Mouse (Mus musculus): ENCODE data around the gene Nuak2. TPM values are rescaled to one million over a fixed set of nuclear protein-coding genes. Genes with fewer than 3 reads are reported as not detected.
A peak's percentile ranks its signal among the peaks of the same experiment; 100 is the strongest.

The Nuak2 gene
- polyA plus RNA-seq, 1 experiment from 2014 or later = 11.9 TPM

GRCm38 (mm10) chr1:132296051-132296450 lies 19.9 kb upstream of the Nuak2 start:
- Histone ChIP-seq H3K9me3 (ENCODE audit: low read length) (no peaks in the 10 kb centered on the region), H3K9ac (replicated peaks; ENCODE audit: low read depth) (no peak overlapping the region), H3K27me3 (replicated peaks; ENCODE audit: insufficient read depth, low read length) (0 out of 2 replicates have a peak, but pooled peaks cover 3% of the 10 kb centered on the region), H3K4me2 (replicated peaks; ENCODE audit: low read depth, low read length) (no peak overlapping the region), H3K4me1 (ENCODE audit: insufficient read depth, low read depth, low read length) (peaks cover 25% of the 10 kb centered on the region; the same call in 1 of the 2 replicates), H3K36me3 (ENCODE audit: insufficient read depth, low read length) (no peaks in the 10 kb centered on the region), H3K4me3 (ENCODE audit: low read depth, low read length) (no peak overlapping the region), H3K27ac (ENCODE audit: low read length) (peak overlapping the region; percentile 43; the same call in 1 of the 2 replicates)
- no peak for TF ChIP-seq EP300 (IDR thresholded peaks at IDR 0.05)
- WGBS = 53% methylated on average over 3 of the region's 3 CpGs
- ATAC-seq = peak; percentile 5; the same call in 1 of the 2 replicates
- peak; percentile 70 for DNase-seq (ENCODE audit: low spot score)

- ATAC-seq = peak; percentile 56
- Histone ChIP-seq H3K4me1 (ENCODE audit: insufficient read depth, low read depth, low read length) (peaks cover 10% of the 10 kb centered on the region; the same call in 1 of the 2 replicates), H3K27ac (ENCODE audit: low read length) (peak within 1 kb of the TSS; percentile 70), H3K9ac (replicated peaks; ENCODE audit: low read depth) (peak within 1 kb of the TSS; percentile 61), H3K9me3 (ENCODE audit: low read length) (no peaks in the 10 kb centered on the region), H3K36me3 (ENCODE audit: insufficient read depth, low read length) (no peaks in the 10 kb centered on the region), H3K4me2 (replicated peaks; ENCODE audit: low read depth, low read length) (peak within 1 kb of the TSS; percentile 98), H3K27me3 (replicated peaks; ENCODE audit: insufficient read depth, low read length) (0 out of 2 replicates have a peak, but pooled peaks cover 3% of the 10 kb centered on the region), H3K4me3 (ENCODE audit: low read depth, low read length) (peak within 1 kb of the TSS; percentile 52)
- TF ChIP-seq EP300 (IDR thresholded peaks at IDR 0.05) (no peak), CTCF (IDR thresholded peaks at IDR 0.05) (no peak)
- DNase-seq (ENCODE audit: low spot score) = peak; percentile 72
- WGBS = 2% methylated on average over 23 of the region's 28 CpGs
Measured at GRCm38 (mm10) chr1:132298425-132298800, 17.5 kb upstream of the Nuak2 start, which contains the start of gene Klhdc8a. Klhdc8a (plus strand) TSS chr1:132298626.

GRCm38 (mm10) chr1:132298801-132299464 lies 17.0 kb upstream of the Nuak2 start:
- peak; percentile 42 for DNase-seq (ENCODE audit: low spot score)
- Histone ChIP-seq H3K27me3 (replicated peaks; ENCODE audit: insufficient read depth, low read length) (0 out of 2 replicates have a peak, but pooled peaks cover 3% of the 10 kb centered on the region), H3K27ac (ENCODE audit: low read length) (peak overlapping the region; percentile 70), H3K9ac (replicated peaks; ENCODE audit: low read depth) (peak overlapping the region; percentile 61), H3K4me2 (replicated peaks; ENCODE audit: low read depth, low read length) (peak overlapping the region; percentile 98), H3K9me3 (ENCODE audit: low read length) (no peaks in the 10 kb centered on the region), H3K4me1 (ENCODE audit: insufficient read depth, low read depth, low read length) (peaks cover 10% of the 10 kb centered on the region; the same call in 1 of the 2 replicates), H3K36me3 (ENCODE audit: insufficient read depth, low read length) (no peaks in the 10 kb centered on the region), H3K4me3 (ENCODE audit: low read depth, low read length) (peak overlapping the region; percentile 52)
- TF ChIP-seq CTCF (IDR thresholded peaks at IDR 0.05) (no peak; the same call in 1 of the 2 replicates), EP300 (IDR thresholded peaks at IDR 0.05) (no peak)
- 5% methylated on average over 57 of the region's 71 CpGs for WGBS
- ATAC-seq = peak; percentile 59

- TF ChIP-seq EP300 (IDR thresholded peaks at IDR 0.05) (no peak), CTCF (IDR thresholded peaks at IDR 0.05) (no peak)
- H3K4me1 ChIP-seq (ENCODE audit: insufficient read depth, low read depth, low read length) = peaks cover 10% of the 10 kb centered on the region; the same call in 1 of the 2 replicates
- 0 out of 2 replicates have a peak, but pooled peaks cover 3% of the 10 kb centered on the region for H3K27me3 ChIP-seq (replicated peaks; ENCODE audit: insufficient read depth, low read length)
- H3K4me2 ChIP-seq (replicated peaks; ENCODE audit: low read depth, low read length) = peak overlapping the region; percentile 98; the same call in 1 of the 2 replicates
- WGBS = 74% methylated on average over 5 of the region's 5 CpGs
- no peaks in the 10 kb centered on the region for H3K36me3 ChIP-seq (ENCODE audit: insufficient read depth, low read length)
- DNase-seq (ENCODE audit: low spot score) (no peak), ATAC-seq (no peak)
- H3K4me3 ChIP-seq (ENCODE audit: low read depth, low read length) = peak overlapping the region; percentile 52; the same call in 1 of the 2 replicates
- no peak overlapping the region for H3K9ac ChIP-seq (replicated peaks; ENCODE audit: low read depth)
- no peaks in the 10 kb centered on the region for H3K9me3 ChIP-seq (ENCODE audit: low read length)
- no peak overlapping the region for H3K27ac ChIP-seq (ENCODE audit: low read length)
Measured at GRCm38 (mm10) chr1:132299744-132300143, 16.2 kb upstream of the Nuak2 start.

- Histone ChIP-seq H3K36me3 (ENCODE audit: insufficient read depth, low read length) (no peaks in the 10 kb centered on the region), H3K4me2 (replicated peaks; ENCODE audit: low read depth, low read length) (no peak overlapping the region), H3K4me1 (ENCODE audit: insufficient read depth, low read depth, low read length) (0 out of 2 replicates have a peak, but pooled peaks cover 4% of the 10 kb centered on the region), H3K27ac (ENCODE audit: low read length) (no peak overlapping the region), H3K9ac (replicated peaks; ENCODE audit: low read depth) (no peak overlapping the region), H3K9me3 (ENCODE audit: low read length) (no peaks in the 10 kb centered on the region), H3K27me3 (replicated peaks; ENCODE audit: insufficient read depth, low read length) (0 out of 2 replicates have a peak, but pooled peaks cover 3% of the 10 kb centered on the region), H3K4me3 (ENCODE audit: low read depth, low read length) (no peak overlapping the region)
- DNase-seq (ENCODE audit: low spot score) (no peak), ATAC-seq (no peak)
- no peak for TF ChIP-seq EP300 (IDR thresholded peaks at IDR 0.05)
- TF ChIP-seq CTCF (IDR thresholded peaks at IDR 0.05) = no peak
- WGBS = 92% methylated on average over 5 of the region's 5 CpGs
Measured at GRCm38 (mm10) chr1:132301242-132301641, 14.7 kb upstream of the Nuak2 start.

GRCm38 (mm10) chr1:132302341-132302866 lies 13.5 kb upstream of the Nuak2 start:
- no peak for DNase-seq (ENCODE audit: low spot score)
- Histone ChIP-seq H3K27ac (ENCODE audit: low read length) (no peak overlapping the region), H3K36me3 (ENCODE audit: insufficient read depth, low read length) (no peaks in the 10 kb centered on the region), H3K9ac (replicated peaks; ENCODE audit: low read depth) (no peak overlapping the region), H3K9me3 (ENCODE audit: low read length) (no peaks in the 10 kb centered on the region), H3K4me2 (replicated peaks; ENCODE audit: low read depth, low read length) (no peak overlapping the region), H3K27me3 (replicated peaks; ENCODE audit: insufficient read depth, low read length) (0 out of 2 replicates have a peak, but pooled peaks cover 3% of the 10 kb centered on the region), H3K4me3 (ENCODE audit: low read depth, low read length) (no peak overlapping the region), H3K4me1 (ENCODE audit: insufficient read depth, low read depth, low read length) (0 out of 2 replicates have a peak, but pooled peaks cover 4% of the 10 kb centered on the region)
- TF ChIP-seq EP300 (IDR thresholded peaks at IDR 0.05) (no peak), CTCF (IDR thresholded peaks at IDR 0.05) (no peak)
- ATAC-seq = no peak
- 92% methylated on average over 9 of the region's 9 CpGs for WGBS
